Mouse (Mus musculus) embryonic facial prominence, embryonic 13.5 days (tissue): Measurements from ENCODE around the gene Ms4a3. TPM values are rescaled to one million over a fixed set of nuclear protein-coding genes. Genes with fewer than 3 reads are reported as not detected.

Experiments used
- polyA plus RNA-seq: library from polyadenylated mRNA; unstranded; fragments of >200 nt; fragmentation: Nextera tagmentation; extraction: Ambion mirVana; gene quantifications from 2 replicates; pipeline ENCODE4 v1.2.1, GENCODE M21; 2015

Ms4a3 gene
- polyA plus RNA-seq, 1 experiment from 2014 or later, result not detected

Other genes with a start within 250 kb of the Ms4a3 start
- 0.52 and 0.59 TPM in 2 replicates for gene Ms4a4c, start 236.1 kb downstream of the Ms4a3 start, polyA plus RNA-seq
- gene Ms4a4b, start 197.3 kb downstream of the Ms4a3 start, polyA plus RNA-seq, result 0.13 TPM in 1 of 2 replicates, not detected in the other
- gene Ms4a6c, start 171.5 kb downstream of the Ms4a3 start, polyA plus RNA-seq, result 4.8 and 5.4 TPM in 2 replicates
- gene Gm8369, start 154.9 kb downstream of the Ms4a3 start, polyA plus RNA-seq, result not detected in 2 replicates
- gene Ms4a6b, start 124.3 kb downstream of the Ms4a3 start, polyA plus RNA-seq, result 5.8 TPM in 2 replicates
- gene Ms4a4d, start 104.0 kb downstream of the Ms4a3 start, polyA plus RNA-seq, result 0.17 and 0.31 TPM in 2 replicates
- gene Ms4a6d, start 36.0 kb downstream of the Ms4a3 start, polyA plus RNA-seq, result 2.8 and 4.0 TPM in 2 replicates
- 0.32 and 0.49 TPM in 2 replicates for gene Ms4a2, start 17.1 kb downstream of the Ms4a3 start, polyA plus RNA-seq
- gene Oosp2, start 19.7 kb upstream of the Ms4a3 start, polyA plus RNA-seq, result not detected in 2 replicates
- gene Oosp1, start 50.3 kb upstream of the Ms4a3 start, polyA plus RNA-seq, result not detected in 2 replicates
- gene Oosp3, start 56.2 kb upstream of the Ms4a3 start, polyA plus RNA-seq, result not detected in 2 replicates
- not detected in 2 replicates for gene Gif, start 106.7 kb upstream of the Ms4a3 start, polyA plus RNA-seq
- 45.9 and 49.4 TPM in 2 replicates for gene Mrpl16, start 129.5 kb upstream of the Ms4a3 start, polyA plus RNA-seq
- 9.2 and 11.2 TPM in 2 replicates for gene Stx3, start 178.6 kb upstream of the Ms4a3 start, polyA plus RNA-seq
- gene Olfr1417, start 198.4 kb upstream of the Ms4a3 start, polyA plus RNA-seq, result not detected in 2 replicates
- not detected in 2 replicates for gene Olfr1418, start 220.2 kb upstream of the Ms4a3 start, polyA plus RNA-seq
- not detected in 2 replicates for gene Olfr1419, start 234.3 kb upstream of the Ms4a3 start, polyA plus RNA-seq
- gene Olfr1420, start 245.7 kb upstream of the Ms4a3 start, polyA plus RNA-seq, result 0.37 TPM in 1 of 2 replicates, not detected in the other